Mouse (Mus musculus) ovary, postnatal 14 days (tissue): ENCODE results near the gene Accsl.

Experiments used
- DNase-seq: peaks from one replicate; pipeline ENCODE4 v3.0.0; 2022; ENCODE audit warnings: low spot score

The Accsl gene

DNA sequence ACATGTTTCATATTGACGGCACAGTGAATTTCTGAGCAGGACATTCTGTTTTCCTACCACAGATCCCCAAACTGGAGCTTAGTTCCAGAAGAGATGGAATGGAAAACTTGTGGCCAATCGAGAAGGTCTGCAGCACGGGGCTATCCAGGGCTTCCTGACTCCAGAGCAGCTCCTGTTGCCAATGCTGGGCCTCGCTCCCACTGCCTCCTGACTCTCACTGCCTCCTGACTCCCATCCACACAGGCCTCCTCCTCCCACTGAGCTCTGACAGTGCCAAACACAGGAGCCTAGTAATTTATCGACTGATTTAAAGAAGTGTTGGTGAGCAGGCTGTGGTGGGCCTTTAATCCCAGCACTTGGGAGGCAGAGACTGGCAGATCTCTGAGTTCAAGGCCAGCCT is 60.9 kb downstream of the Accsl start:
- no peak for DNase-seq

DNA sequence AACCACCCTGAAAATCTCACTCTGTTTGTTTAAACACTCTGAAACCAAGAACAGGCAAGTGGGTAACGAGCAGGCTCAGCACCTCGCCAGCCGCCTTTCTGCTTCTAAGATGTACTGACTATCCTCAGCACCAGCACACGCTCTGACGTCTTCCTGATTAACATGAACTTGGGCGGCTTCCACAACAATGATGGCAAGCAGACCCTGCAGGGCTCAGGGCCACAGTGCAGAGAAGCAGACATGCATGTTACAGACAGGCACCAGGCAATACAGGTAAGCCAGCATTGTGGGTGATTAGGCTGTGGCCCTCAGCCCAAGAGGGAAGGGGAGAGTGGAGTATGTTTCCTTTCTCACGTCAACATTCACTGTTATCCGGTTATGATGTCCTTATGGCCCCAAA is 61.5 kb downstream of the Accsl start:
- no peak for DNase-seq

DNA sequence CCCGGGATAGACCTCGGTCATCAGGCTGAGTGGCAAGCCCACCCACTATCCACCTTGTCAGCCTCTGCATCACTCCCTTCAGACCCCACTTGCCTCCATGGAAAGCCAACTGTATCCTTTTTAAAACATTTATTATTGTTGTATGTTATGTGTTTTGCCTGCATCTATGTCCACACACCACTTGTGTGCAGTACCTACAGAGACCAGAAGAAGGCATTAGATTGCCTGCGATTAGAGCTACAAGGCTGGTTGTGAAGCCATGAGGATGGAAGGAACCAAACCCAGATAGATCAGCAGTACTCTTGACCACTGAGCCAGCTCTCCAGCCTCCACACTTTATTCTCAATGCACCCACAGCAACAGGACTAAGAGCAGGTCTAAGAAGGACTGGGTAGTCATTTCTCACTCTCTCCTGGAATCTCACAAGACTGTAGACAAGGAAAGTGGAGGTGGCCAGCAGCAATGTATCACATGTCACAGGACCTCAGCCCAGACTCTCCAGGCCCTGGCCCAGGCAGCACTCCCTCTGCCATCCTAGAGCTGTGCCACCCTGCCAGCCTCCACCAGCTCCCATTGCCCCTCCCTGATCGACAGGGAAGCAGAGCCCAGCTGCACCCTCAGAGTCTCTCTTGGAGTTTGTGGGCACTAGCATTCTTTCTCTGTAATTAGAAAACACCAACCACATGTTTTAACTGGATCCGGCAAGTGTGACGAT is 62.3 kb downstream of the Accsl start:
- DNase-seq, result no peak

DNA sequence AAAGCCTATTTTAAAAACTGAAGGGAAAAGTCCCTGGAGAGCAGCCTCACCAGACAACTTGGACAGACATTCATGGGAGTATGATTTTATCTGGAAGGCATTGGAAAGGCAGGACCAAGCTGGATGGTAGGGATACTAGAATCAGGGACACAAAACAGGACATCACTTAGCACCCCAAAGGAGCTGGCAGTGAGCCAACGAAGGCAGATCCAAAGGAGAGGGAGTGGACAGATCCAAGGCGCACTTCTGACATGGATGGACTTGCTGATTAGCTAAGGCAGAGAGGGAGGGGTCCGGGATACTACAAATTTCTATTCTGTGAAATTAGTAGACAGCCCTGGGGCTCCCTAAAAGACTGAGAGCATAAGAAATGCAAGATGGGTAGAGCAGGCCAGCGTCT is 63.4 kb downstream of the Accsl start:
- no peak for DNase-seq
